Comparison of ENCODE assay signal across 21 mouse cellular contexts in the genomic region with DNA sequence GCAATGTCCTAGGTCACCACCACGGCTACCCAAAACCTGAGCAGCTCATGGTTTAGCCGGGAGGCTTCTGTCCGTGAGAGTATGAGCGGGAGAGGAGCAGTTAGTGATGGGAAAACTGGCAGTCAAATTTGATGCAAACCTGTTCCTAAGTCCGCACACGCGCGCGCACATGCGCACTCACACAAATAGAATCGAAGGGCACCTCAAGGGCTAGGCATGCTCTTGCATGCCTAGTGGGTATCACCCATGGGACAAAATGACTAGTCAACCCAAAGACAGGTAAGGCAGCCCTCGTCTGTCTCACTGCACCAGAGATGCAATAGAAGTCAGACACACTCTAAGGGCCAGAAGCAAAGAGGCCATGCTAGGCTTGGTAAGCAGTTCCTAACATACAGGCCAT.
"Had no signal": no experiment of that assay in that cellular context is flagged by ENCODE, and none has a peak within 500 bp of the region (broad histone marks: within the 10 kb centered on the region; RNA-seq: fewer than 3 reads in every experiment).

No protein-coding gene starts in this region.

- H3K9me3 ChIP-seq: lung, embryonic 15.5 days; megakaryocyte, embryonic 14.5 days; midbrain, embryonic 12.5 days; neural tube, embryonic 13.5 days; neural tube, embryonic 15.5 days had no signal

- H3K36me3 ChIP-seq: lung, embryonic 15.5 days; midbrain, embryonic 12.5 days had no signal

- H3K27me3 ChIP-seq: lung, embryonic 15.5 days; midbrain, embryonic 12.5 days; neural tube, embryonic 13.5 days; neural tube, embryonic 15.5 days had no signal

- H3K4me2 ChIP-seq: lung, embryonic 15.5 days; midbrain, embryonic 12.5 days; neural tube, embryonic 13.5 days; neural tube, embryonic 15.5 days had no signal

- H3K9ac ChIP-seq: liver, postnatal 0 days; lung, embryonic 15.5 days; midbrain, embryonic 12.5 days; neural tube, embryonic 13.5 days; neural tube, embryonic 15.5 days had no signal

- H3K27ac ChIP-seq: lung, embryonic 15.5 days; macrophage; midbrain, embryonic 12.5 days; neural tube, embryonic 13.5 days; neural tube, embryonic 15.5 days had no signal

- ATAC-seq: liver, postnatal 0 days; lung, postnatal 0 days; midbrain, embryonic 16.5 days had no signal

- H3K4me1 ChIP-seq: midbrain, embryonic 12.5 days; neural tube, embryonic 15.5 days had no signal

- H3K4me3 ChIP-seq: lung, embryonic 15.5 days; megakaryocyte, embryonic 14.5 days; midbrain, embryonic 12.5 days; myocyte; neural tube, embryonic 13.5 days; neural tube, embryonic 15.5 days had no signal

- DNase-seq: liver, postnatal 0 days; lung, adult 2 months; lung, postnatal 14 days; lung, postnatal 36 days; midbrain, embryonic 14.5 days; retina, postnatal 1 day; right cerebral cortex, postnatal 25 days; right cerebral cortex, postnatal 4 days; spleen, adult 18-20 months; thymus, adult 18-20 months; thymus, postnatal 14 days; thymus, postnatal 36 days had no signal
